Mouse (Mus musculus) T-helper 17 cell (primary cell): ENCODE data around the gene Pla2g3.

Source experiments
- in situ Hi-C, 2 experiments: fragments of 300-600 bp; cut with MboI, MseI; formaldehyde crosslinking; loops; 1 replicate in 1 of 2; 2 replicates in 1 of 2; pipeline ENCODE4 v1.15.1; 2025; ENCODE audit warnings: high pct_unique_total_duplicates in 2 of 2

Gene Pla2g3

DNA sequence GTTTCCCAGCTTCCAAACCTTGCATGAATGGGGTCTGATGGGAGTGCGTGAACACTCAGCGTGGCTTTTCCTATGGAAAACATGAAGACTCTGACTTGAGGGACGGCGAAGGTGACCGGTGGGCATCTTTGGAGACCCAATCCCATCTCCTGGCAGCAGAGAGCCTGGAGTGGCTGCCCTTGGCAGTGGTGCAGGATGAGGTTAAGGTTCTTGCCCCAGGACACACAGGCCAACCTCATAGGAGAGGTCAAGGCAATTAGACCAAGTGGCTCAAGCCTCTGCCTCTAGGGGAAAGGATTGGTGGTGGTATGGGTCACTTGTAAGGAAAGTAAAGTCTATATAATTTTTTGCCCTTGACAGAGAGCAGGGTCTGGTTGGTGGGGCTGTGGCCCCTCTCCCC is 48.0 kb downstream of the Pla2g3 start:
- in situ Hi-C loops = no loop called here

DNA sequence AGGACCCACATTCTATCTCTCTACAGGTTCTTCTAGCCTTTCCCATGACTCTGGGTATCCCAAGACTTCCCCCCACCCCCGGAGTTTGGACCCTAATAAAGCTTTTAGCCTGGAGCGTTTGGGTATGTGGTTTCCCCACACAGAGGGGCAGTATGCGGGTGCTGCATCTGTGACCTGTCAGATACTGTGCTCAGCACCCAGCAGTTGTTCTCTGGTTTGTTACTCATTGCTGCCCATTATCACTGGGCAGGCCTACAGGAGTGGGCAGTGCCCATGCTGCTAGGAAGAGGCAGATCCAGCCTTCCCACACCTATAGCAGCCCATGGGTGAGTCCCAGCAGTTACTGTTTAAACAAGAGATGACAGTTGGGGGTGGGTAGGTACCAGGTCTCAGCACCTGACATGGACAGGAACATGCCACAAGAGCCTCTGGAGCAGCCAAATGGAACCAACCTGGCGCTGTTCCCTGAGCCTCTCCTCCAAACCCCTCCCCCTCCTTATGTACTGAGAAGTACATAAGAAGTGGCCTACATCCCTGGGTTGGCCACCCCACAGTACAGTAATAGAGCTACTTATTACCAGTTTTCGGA is 48.8 kb downstream of the Pla2g3 start:
- in situ Hi-C loops = no loop called here

DNA sequence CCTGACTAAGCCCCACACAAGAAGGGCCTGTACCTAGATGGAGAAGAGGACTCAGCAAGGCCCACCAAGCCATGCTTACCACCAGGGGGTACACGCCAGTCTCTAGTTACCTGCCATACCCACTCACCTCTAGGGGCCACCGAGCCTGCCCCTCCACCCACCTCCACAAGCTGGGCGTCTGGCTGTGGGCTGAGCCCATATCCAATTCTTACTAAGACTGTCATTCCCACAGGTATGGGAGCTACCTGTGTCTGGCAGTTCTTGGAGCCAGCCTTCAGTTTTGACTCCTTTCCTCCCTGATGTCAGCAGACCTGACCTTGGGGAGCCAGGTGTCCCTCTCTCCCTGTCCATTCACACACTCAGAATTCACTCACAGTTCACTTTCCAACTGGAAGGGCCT is 49.6 kb downstream of the Pla2g3 start:
- in situ Hi-C loops = no loop called here

GRCm38 (mm10) chr11:3538341-3538740 is 50.3 kb downstream of the Pla2g3 start:
- in situ Hi-C loops = no loop called here

GRCm38 (mm10) chr11:3539111-3539825 is 51.2 kb downstream of the Pla2g3 start:
- in situ Hi-C loops = no loop called here

GRCm38 (mm10) chr11:3539826-3540196 is 51.7 kb downstream of the Pla2g3 start:
- in situ Hi-C loops = no loop called here

DNA sequence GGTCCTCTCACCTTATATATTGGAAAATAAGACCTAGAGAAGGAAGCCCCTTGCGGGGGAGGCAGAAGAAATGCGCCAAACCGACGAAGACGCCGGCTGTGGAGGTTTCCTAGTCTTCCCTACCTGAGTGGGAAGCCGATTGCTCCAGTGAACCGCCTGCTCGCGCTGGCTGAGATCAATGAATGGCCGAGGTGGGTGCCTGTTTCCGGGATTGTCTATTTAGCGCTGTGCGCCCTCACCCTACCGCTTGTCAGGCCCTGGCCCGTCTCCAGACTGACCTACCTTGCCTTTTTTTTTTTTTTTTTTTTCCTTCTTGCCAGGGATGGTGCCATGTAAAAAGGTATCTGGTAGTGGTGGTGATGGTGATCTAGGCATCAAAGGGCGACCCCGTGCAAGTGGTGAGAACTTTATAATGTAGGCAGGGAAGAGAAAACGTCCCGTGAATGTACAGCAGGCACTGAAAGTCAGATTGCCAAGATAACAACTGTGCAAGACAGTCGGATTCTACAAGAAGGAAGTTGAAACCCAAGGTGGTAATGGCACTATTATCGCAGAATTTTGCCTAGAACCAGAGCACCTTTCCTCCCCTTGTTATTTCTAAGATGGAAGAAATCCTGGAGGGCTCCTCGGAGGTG is 52.5 kb downstream of the Pla2g3 start, which contains the start of gene Smtn:
Gene Smtn, minus strand, starts transcription at position 162 of the 635 bp plus-strand sequence.
- in situ Hi-C loops = no loop called here

- in situ Hi-C loops = no loop called here
Measured at GRCm38 (mm10) chr11:3541932-3542331, 53.8 kb downstream of the Pla2g3 start.

DNA sequence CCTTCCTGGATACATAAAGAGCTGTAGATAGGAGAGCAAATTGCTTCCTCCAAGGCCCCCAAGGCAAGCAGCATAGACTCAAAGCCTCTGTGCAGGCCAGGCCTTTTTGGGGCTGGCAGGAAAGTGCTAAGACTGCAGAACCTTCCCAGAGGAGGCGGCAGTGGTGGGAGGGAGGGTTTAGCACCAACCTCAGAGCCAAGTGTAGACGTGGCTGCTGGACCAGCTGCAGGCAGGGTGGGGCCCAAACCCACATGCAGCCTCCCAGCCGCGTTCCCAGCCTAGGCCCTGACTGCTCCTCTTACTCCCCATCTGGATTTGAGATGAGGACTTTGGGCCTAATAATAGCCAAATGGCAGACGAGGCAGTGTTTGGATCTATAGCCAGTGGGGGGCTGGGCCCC is 54.9 kb downstream of the Pla2g3 start:
- in situ Hi-C loops = no loop called here

DNA sequence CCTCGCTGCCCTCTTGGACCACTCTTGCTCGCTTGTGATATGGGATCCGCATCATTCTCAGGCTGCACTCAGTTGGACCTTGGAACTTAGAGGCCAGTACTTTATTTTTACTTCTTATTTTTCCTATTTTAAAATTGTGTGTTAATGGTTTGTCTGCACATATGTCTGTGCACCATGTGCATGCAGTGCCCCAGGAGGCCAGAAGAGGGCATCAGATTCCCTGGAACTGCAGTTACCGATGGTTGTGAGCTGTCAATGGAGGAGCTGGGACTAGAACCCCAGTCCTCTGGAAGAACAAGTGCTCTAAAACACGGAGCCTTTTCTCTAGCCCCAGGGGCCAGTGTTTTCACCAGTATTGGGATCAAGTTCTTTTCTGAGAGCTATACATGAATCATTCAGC is 56.3 kb downstream of the Pla2g3 start:
- in situ Hi-C loops = no loop called here

- in situ Hi-C loops = no loop called here
Measured at GRCm38 (mm10) chr11:3545531-3546241, 57.6 kb downstream of the Pla2g3 start.

DNA sequence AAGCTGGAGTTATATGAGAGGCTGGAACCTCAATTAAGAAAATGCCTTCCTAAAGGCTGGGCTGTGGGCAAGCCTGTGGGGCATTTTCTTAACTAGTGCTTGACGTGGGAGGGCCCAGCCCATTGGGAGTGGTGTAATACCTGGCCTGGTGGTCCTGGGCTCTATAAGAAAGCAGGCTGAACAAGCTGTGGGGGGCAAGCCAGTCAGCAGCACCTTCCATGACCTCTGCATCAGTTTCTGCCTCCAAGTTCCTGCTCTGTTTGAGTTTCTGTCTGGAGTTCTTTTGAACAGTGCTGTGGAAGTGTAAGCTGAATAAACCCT is 58.1 kb downstream of the Pla2g3 start:
- in situ Hi-C loops = no loop called here

- in situ Hi-C loops = no loop called here
Measured at GRCm38 (mm10) chr11:3547047-3547446, 59.0 kb downstream of the Pla2g3 start.

GRCm38 (mm10) chr11:3547969-3548368 is 59.9 kb downstream of the Pla2g3 start:
- in situ Hi-C loops = no loop called here

DNA sequence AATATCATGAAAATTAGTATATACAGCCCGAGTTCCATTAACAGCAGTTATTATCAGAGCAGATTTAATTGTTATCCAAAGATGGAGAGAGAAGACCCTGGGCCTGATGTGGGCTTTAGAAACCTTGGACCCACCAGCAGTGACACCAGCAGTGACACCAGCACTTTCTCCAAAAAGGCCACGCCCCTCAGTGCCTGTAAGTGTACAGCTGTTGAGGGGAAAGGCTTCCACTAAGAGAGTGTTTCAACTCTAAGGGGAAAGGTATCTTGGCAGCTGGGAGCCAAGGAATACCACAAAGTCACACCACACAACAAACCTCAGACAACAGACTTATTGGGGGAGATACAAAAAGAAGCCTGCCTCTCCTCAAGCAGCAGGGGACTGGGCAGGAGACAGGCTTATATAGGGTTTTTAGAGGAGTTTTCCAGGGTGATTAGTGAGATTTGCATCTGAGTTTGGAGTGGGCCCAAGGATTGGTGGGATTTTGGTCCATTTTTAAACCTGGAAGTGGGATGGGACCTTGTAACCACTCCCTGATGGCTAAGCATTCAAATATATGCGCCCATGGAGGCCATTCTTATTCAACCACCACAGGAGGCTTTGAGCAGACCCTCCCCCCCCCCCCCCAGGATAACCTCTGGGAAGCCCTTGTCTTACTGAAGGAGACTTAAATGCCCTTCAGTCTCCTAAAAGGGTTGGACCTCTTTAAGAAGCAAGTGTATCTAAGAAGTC is 60.6 kb downstream of the Pla2g3 start:
- in situ Hi-C loops = no loop called here
